Mouse (Mus musculus): Measurements from ENCODE around the gene Wwc2. TPM values are rescaled to one million over a fixed set of nuclear protein-coding genes. Genes with fewer than 3 reads are reported as not detected.

Wwc2 gene
- polyA plus RNA-seq, 1 experiment from 2014 or later = 8.0 TPM

DNA sequence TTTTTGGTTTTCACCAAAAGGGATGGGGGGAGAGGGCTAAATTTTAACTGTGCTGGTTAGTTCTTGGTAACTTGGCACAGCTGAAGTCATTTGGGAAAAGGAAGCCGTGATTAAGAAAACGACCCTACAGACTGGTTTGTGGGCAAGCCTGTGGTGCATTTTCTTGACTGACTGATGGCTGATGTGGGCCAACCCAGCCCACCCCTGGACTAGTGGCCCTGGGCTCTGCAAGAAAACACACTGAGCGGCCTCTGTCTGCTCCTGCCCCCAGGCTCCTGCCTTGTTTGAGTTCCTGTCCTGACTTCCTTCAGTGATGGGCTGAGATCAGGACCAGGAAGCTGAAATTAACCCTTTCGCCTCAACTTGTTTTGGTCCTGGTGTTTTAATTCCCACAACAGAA is 68.7 kb downstream of the Wwc2 start:
- Histone ChIP-seq H3K4me3 (replicated peaks; ENCODE audit: low read length) (no peak overlapping the region), H3K4me2 (ENCODE audit: low read depth, low read length) (no peak overlapping the region), H3K9me3 (replicated peaks; ENCODE audit: control insufficient read depth, low read length) (no peaks in the 10 kb centered on the region), H3K9ac (ENCODE audit: low read length) (no peak overlapping the region), H3K27ac (ENCODE audit: low read length) (no peak overlapping the region), H3K4me1 (ENCODE audit: control insufficient read depth, insufficient read depth, low read length) (no peaks in the 10 kb centered on the region), H3K27me3 (ENCODE audit: control insufficient read depth, insufficient read depth, low read length) (no peaks in the 10 kb centered on the region), H3K36me3 (ENCODE audit: control insufficient read depth, insufficient read depth, low read length) (no peaks in the 10 kb centered on the region)
- WGBS = 66% methylated on average over 4 of the region's 4 CpGs
- ATAC-seq (ENCODE audit: insufficient read depth, low FRiP score) = no peak

DNA sequence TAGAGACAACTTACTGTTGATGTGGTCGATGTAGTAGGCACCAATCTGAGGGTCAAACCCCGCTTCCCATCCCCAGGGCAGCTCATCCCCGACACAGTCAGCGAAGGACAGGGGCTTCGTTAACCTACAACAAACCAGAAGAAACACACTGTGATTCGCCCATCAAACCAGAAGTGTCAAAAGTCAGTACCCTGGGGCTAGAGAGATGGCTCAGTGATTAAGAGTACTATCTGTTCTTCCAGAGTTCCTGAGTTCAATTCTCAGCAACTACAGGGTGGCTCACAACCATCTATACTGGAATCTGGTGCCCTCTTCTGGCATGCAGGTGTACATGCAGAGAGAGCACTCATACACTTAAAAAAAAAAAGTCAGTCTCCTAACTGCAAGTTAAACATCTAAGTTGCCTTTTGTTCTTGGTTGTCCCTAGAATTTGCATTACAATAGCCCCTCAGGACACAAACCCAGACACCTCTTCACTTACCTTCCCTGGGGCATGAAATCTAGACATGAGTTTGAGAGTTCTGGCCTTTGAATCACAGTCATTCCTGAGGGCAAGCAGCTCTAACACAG is 70.1 kb downstream of the Wwc2 start:
- no peaks in the 10 kb centered on the region for H3K9me3 ChIP-seq (replicated peaks; ENCODE audit: control insufficient read depth, low read length)
- 98% methylated on average over 6 of the region's 6 CpGs for WGBS
- no peaks in the 10 kb centered on the region for H3K36me3 ChIP-seq (ENCODE audit: control insufficient read depth, insufficient read depth, low read length)
- no peak overlapping the region for H3K4me3 ChIP-seq (replicated peaks; ENCODE audit: low read length)
- H3K27ac ChIP-seq (ENCODE audit: low read length) = no peak overlapping the region
- no peak for ATAC-seq (ENCODE audit: insufficient read depth, low FRiP score)
- no peak overlapping the region for H3K9ac ChIP-seq (ENCODE audit: low read length)
- peaks cover 4% of the 10 kb centered on the region for H3K4me1 ChIP-seq (ENCODE audit: control insufficient read depth, insufficient read depth, low read length)
- H3K4me2 ChIP-seq (ENCODE audit: low read depth, low read length) = no peak overlapping the region
- H3K27me3 ChIP-seq (ENCODE audit: control insufficient read depth, insufficient read depth, low read length) = no peaks in the 10 kb centered on the region

DNA sequence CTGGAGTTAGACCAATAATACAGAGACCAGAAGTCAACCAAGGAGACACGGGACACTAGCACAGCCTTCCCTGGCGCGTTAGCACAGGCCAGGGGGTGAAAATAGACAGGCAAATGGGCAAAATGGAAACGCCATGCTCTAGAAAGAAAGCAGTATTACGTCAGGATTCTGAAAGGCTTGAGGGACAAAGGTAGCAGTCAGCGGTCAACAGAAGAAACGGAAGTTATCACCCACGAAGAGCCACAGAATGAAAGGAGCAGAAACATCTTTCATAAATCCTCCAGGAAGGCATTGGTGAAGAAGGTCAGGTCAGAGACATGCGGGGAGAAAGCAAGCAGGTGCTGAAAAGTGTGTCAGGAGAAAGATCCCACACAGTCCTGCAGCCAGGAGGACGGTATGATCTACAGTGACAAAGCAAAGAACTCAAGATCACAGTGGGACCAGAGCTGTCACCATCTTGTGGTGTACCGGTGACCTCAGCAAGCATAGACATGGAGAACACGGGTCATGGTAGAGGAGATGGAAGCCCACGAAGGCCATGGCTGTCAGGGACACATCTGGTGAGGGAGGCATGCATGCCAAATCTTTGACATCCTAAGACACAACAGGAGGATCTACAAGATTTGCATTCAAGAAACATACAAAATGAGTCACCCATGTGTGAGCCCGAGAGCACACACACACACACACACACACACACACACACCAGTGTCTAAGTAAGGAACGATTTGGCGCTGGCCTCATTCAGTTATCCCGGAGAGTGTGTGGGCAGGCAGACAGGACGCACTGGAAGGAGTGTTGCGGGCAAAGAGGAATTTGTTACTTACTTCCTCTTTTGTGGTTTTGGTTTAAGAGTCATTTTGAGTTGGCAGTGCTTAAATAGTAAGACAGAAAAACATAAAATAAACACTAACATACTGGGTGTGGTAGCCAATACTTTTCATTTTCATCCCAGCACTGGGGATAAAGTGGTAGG is 73.4 kb downstream of the Wwc2 start:
- no peak overlapping the region for H3K9ac ChIP-seq (ENCODE audit: low read length)
- H3K27me3 ChIP-seq (ENCODE audit: control insufficient read depth, insufficient read depth, low read length) = no peaks in the 10 kb centered on the region
- no peak overlapping the region for H3K4me3 ChIP-seq (replicated peaks; ENCODE audit: low read length)
- H3K36me3 ChIP-seq (ENCODE audit: control insufficient read depth, insufficient read depth, low read length) = no peaks in the 10 kb centered on the region
- H3K4me1 ChIP-seq (ENCODE audit: control insufficient read depth, insufficient read depth, low read length) = peaks cover 6% of the 10 kb centered on the region
- WGBS = 81% methylated on average over 19 of the region's 19 CpGs
- H3K4me2 ChIP-seq (ENCODE audit: low read depth, low read length) = no peak overlapping the region
- ATAC-seq (ENCODE audit: insufficient read depth, low FRiP score) = no peak
- 0 out of 2 replicates have a peak, but pooled peaks cover 2% of the 10 kb centered on the region for H3K9me3 ChIP-seq (replicated peaks; ENCODE audit: control insufficient read depth, low read length)
- no peak overlapping the region for H3K27ac ChIP-seq (ENCODE audit: low read length)

GRCm38 (mm10) chr8:47915521-47915920 is 75.2 kb downstream of the Wwc2 start:
- WGBS = 71% methylated on average over 2 of the region's 2 CpGs
- 0 out of 2 replicates have a peak, but pooled peaks cover 2% of the 10 kb centered on the region for H3K9me3 ChIP-seq (replicated peaks; ENCODE audit: control insufficient read depth, low read length)
- H3K27ac ChIP-seq (ENCODE audit: low read length) = no peak overlapping the region

DNA sequence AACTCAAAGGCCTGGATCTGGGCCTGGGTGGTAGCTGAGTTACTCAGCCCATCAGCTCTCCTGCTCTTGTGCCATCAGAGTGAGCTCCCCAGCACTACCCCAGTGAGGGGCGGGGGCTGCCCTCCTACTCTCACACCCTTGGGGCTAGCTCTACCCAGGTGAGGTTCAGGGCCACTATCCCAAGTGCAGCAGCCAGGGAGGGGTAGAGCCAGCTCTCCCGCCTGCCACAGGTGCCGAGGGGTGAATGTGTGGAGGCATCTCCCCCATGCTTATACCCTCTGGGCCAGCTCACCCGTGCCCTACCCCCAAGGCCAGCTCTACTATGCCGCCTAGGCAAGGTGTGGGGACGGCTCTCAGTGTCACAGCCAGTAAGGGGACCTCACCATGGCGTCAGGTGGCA is 75.8 kb downstream of the Wwc2 start:
- Histone ChIP-seq H3K4me2 (ENCODE audit: low read depth, low read length) (no peak overlapping the region), H3K27me3 (ENCODE audit: control insufficient read depth, insufficient read depth, low read length) (no peaks in the 10 kb centered on the region), H3K9me3 (replicated peaks; ENCODE audit: control insufficient read depth, low read length) (0 out of 2 replicates have a peak, but pooled peaks cover 2% of the 10 kb centered on the region), H3K27ac (ENCODE audit: low read length) (no peak overlapping the region), H3K9ac (ENCODE audit: low read length) (no peak overlapping the region), H3K36me3 (ENCODE audit: control insufficient read depth, insufficient read depth, low read length) (no peaks in the 10 kb centered on the region), H3K4me3 (replicated peaks; ENCODE audit: low read length) (no peak overlapping the region), H3K4me1 (ENCODE audit: control insufficient read depth, insufficient read depth, low read length) (peaks cover 6% of the 10 kb centered on the region)
- no peak; the same call in 1 of the 2 replicates for ATAC-seq (ENCODE audit: insufficient read depth, low FRiP score)
- 88% methylated on average over 7 of the region's 7 CpGs for WGBS

More at GRCm38 (mm10) chr8:47915521-47915920, 75.2 kb downstream of the Wwc2 start:
- H3K36me3 ChIP-seq (ENCODE audit: control insufficient read depth, insufficient read depth, low read length) = no peaks in the 10 kb centered on the region
- no peak overlapping the region for H3K4me2 ChIP-seq (ENCODE audit: low read depth, low read length)
- peaks cover 6% of the 10 kb centered on the region for H3K4me1 ChIP-seq (ENCODE audit: control insufficient read depth, insufficient read depth, low read length)
- no peak overlapping the region for H3K4me3 ChIP-seq (replicated peaks; ENCODE audit: low read length)
- H3K27me3 ChIP-seq (ENCODE audit: control insufficient read depth, insufficient read depth, low read length) = no peaks in the 10 kb centered on the region
- H3K9ac ChIP-seq (ENCODE audit: low read length) = no peak overlapping the region
- ATAC-seq (ENCODE audit: insufficient read depth, low FRiP score) = no peak

DNA sequence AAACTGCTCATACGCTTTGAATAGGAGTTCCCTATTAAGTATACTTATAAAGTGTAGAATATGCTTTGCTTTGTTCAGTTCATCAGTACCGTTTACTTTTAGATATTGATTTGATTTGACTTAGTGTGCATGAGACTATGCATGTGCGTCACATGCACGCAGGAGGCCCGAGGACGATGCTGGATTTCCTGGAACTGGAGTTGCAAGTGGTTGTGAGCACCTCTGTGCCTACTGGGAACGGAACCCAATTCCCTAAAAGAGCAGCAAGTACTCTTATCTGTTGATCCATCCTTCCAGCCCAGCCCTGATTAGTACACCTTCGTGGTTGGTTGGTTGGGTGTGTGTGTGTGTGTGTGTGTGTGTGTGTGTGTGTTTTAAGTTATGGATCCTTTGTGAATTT is 76.6 kb downstream of the Wwc2 start:
- Histone ChIP-seq H3K4me3 (replicated peaks; ENCODE audit: low read length) (no peak overlapping the region), H3K9ac (ENCODE audit: low read length) (no peak overlapping the region), H3K27ac (ENCODE audit: low read length) (no peak overlapping the region), H3K4me2 (ENCODE audit: low read depth, low read length) (no peak overlapping the region), H3K9me3 (replicated peaks; ENCODE audit: control insufficient read depth, low read length) (peaks cover 8% of the 10 kb centered on the region; the same call in 1 of the 2 replicates), H3K27me3 (ENCODE audit: control insufficient read depth, insufficient read depth, low read length) (no peaks in the 10 kb centered on the region), H3K4me1 (ENCODE audit: control insufficient read depth, insufficient read depth, low read length) (peaks cover 6% of the 10 kb centered on the region), H3K36me3 (ENCODE audit: control insufficient read depth, insufficient read depth, low read length) (no peaks in the 10 kb centered on the region)
- no peak for ATAC-seq (ENCODE audit: insufficient read depth, low FRiP score)
- 79% methylated on average over 8 of the region's 8 CpGs for WGBS

DNA sequence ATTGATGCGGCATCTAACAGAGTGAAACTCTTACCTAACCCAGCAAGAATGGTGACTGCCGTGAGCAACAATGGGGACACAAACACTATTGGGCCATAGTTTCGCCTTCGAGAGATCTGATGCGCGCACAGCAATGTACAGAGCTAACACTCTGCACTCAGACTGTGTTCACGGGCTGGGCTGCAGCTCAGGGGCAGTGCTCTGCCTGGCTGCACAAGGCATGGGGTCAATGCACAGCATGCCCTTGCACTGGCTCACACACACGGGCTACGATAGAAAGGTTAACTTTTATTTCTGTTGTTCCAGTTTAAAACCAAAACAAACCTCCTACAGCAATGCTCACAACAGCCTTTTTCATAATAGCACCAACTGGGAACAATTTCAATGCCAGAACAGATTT is 77.1 kb downstream of the Wwc2 start:
- H3K9me3 ChIP-seq (replicated peaks; ENCODE audit: control insufficient read depth, low read length) = peaks cover 8% of the 10 kb centered on the region; the same call in 1 of the 2 replicates
- H3K27ac ChIP-seq (ENCODE audit: low read length) = no peak overlapping the region
- H3K4me3 ChIP-seq (replicated peaks; ENCODE audit: low read length) = no peak overlapping the region
- no peaks in the 10 kb centered on the region for H3K36me3 ChIP-seq (ENCODE audit: control insufficient read depth, insufficient read depth, low read length)
- H3K27me3 ChIP-seq (ENCODE audit: control insufficient read depth, insufficient read depth, low read length) = no peaks in the 10 kb centered on the region
- 92% methylated on average over 9 of the region's 9 CpGs for WGBS
- H3K4me1 ChIP-seq (ENCODE audit: control insufficient read depth, insufficient read depth, low read length) = peaks cover 6% of the 10 kb centered on the region
- H3K4me2 ChIP-seq (ENCODE audit: low read depth, low read length) = no peak overlapping the region
- no peak overlapping the region for H3K9ac ChIP-seq (ENCODE audit: low read length)
- ATAC-seq (ENCODE audit: insufficient read depth, low FRiP score) = no peak

- Histone ChIP-seq H3K4me3 (replicated peaks; ENCODE audit: low read length) (no peak overlapping the region), H3K36me3 (ENCODE audit: control insufficient read depth, insufficient read depth, low read length) (no peaks in the 10 kb centered on the region), H3K4me2 (ENCODE audit: low read depth, low read length) (no peak overlapping the region), H3K27ac (ENCODE audit: low read length) (no peak overlapping the region), H3K9me3 (replicated peaks; ENCODE audit: control insufficient read depth, low read length) (peaks cover 8% of the 10 kb centered on the region; the same call in 1 of the 2 replicates), H3K9ac (ENCODE audit: low read length) (no peak overlapping the region), H3K27me3 (ENCODE audit: control insufficient read depth, insufficient read depth, low read length) (no peaks in the 10 kb centered on the region), H3K4me1 (ENCODE audit: control insufficient read depth, insufficient read depth, low read length) (no peaks in the 10 kb centered on the region)
- ATAC-seq (ENCODE audit: insufficient read depth, low FRiP score) = no peak
- 96% methylated on average over 11 of the region's 11 CpGs for WGBS
Observed at GRCm38 (mm10) chr8:47909681-47910080, 81.0 kb downstream of the Wwc2 start.

GRCm38 (mm10) chr8:47907056-47907455 is 83.7 kb downstream of the Wwc2 start:
- Histone ChIP-seq H3K4me3 (replicated peaks; ENCODE audit: low read length) (no peak overlapping the region), H3K27ac (ENCODE audit: low read length) (no peak overlapping the region), H3K9ac (ENCODE audit: low read length) (no peak overlapping the region), H3K36me3 (ENCODE audit: control insufficient read depth, insufficient read depth, low read length) (no peaks in the 10 kb centered on the region), H3K9me3 (replicated peaks; ENCODE audit: control insufficient read depth, low read length) (peaks cover 6% of the 10 kb centered on the region; the same call in 1 of the 2 replicates), H3K27me3 (ENCODE audit: control insufficient read depth, insufficient read depth, low read length) (no peaks in the 10 kb centered on the region), H3K4me1 (ENCODE audit: control insufficient read depth, insufficient read depth, low read length) (no peaks in the 10 kb centered on the region), H3K4me2 (ENCODE audit: low read depth, low read length) (no peak overlapping the region)
- 79% methylated on average over 9 of the region's 9 CpGs for WGBS
- ATAC-seq (ENCODE audit: insufficient read depth, low FRiP score) = no peak

Data from stomach, embryonic 16.5 days (tissue).